Mouse (Mus musculus) liver, adult 2 months (tissue): Measurements from ENCODE around the gene 4930426L09Rik. TPM values are rescaled to one million over a fixed set of nuclear protein-coding genes. Genes with fewer than 3 reads are reported as not detected.
"Not testable (repeated sequence)": the region's sequence is repeated elsewhere in the genome, so short reads cannot be mapped to it uniquely, and the experiment has no call there.

Source experiments
- DNase-seq: peaks from one replicate; pipeline ENCODE4 v3.0.0-alpha.2; 2011; ENCODE audit warnings: low read depth, low spot score; ENCODE audit errors: extremely low read depth
- H3K27ac ChIP-seq: fragments of 200-500 bp; replicated peaks from 2 replicates; pipeline ENCODE4 v1.5.1; 2012; ENCODE audit warnings: low read depth, mild to moderate bottlenecking, control low read depth, inconsistent platforms, low read length; ENCODE audit not compliant: insufficient read depth
- H3K27me3 ChIP-seq: fragments of 200-500 bp; 2 replicates; pipeline ENCODE4 v1.6.1; 2012; ENCODE audit warnings: mild to moderate bottlenecking, moderate library complexity, low read length, inconsistent platforms; ENCODE audit not compliant: control insufficient read depth, insufficient read depth
- H3K36me3 ChIP-seq: fragments of 200-500 bp; 2 replicates; pipeline ENCODE4 v1.6.1; 2012; ENCODE audit warnings: low read length, inconsistent platforms; ENCODE audit not compliant: control insufficient read depth, insufficient read depth
- H3K4me1 ChIP-seq: fragments of 200-500 bp; 2 replicates; pipeline ENCODE4 v1.6.1; 2011; ENCODE audit warnings: low read length; ENCODE audit not compliant: control insufficient read depth, insufficient read depth
- H3K4me3 ChIP-seq: fragments of 200-500 bp; 2 replicates; pipeline ENCODE4 v1.5.1; 2011; ENCODE audit warnings: low read depth, mild to moderate bottlenecking, control low read depth, low read length, moderate library complexity; ENCODE audit not compliant: insufficient read depth
- H3K79me2 ChIP-seq: fragments of 200-500 bp; 2 replicates; pipeline ENCODE4 v1.6.1; 2012; ENCODE audit warnings: inconsistent platforms, mild to moderate bottlenecking, low read length, moderate library complexity; ENCODE audit not compliant: control insufficient read depth, insufficient read depth
- H3K9ac ChIP-seq: fragments of 200-500 bp; 2 replicates; pipeline ENCODE4 v1.6.1; 2012; ENCODE audit warnings: low read depth, mild to moderate bottlenecking, control low read depth, inconsistent platforms, low read length
- CTCF ChIP-seq: fragments of 200-500 bp; IDR thresholded peaks from 2 replicates; pipeline ENCODE4 v1.5.1; 2011; ENCODE audit warnings: low read depth, low read length, control low read depth
- POLR2A ChIP-seq: fragments of 200-500 bp; IDR thresholded peaks from 2 replicates; pipeline ENCODE4 v1.6.1; 2011; ENCODE audit warnings: low read length, control low read depth; ENCODE audit not compliant: insufficient read depth; ENCODE audit errors: extremely low read depth
- WGBS: fragments of 180-500 bp; shearing (Covaris S2); methylation state at CpG from one replicate; pipeline ENCODE4 v1.1.7; 2018; 5-methylcytosine and 5-hydroxymethylcytosine counted together
- polyA plus RNA-seq: library from polyadenylated mRNA; depleted of rRNA; stranded (reverse); fragments of >200 nt; gene quantifications from 2 replicates; pipeline ENCODE4 v1.2.3, GENCODE M21; 2012
- total RNA-seq: library from RNA; depleted of rRNA; stranded (reverse); fragments of >200 nt; gene quantifications from 2 replicates; pipeline ENCODE4 v1.2.3, GENCODE M21; 2014

4930426L09Rik gene
- total and polyA plus RNA-seq, 2 experiments, result 0.10 TPM; not detected in 1

DNA sequence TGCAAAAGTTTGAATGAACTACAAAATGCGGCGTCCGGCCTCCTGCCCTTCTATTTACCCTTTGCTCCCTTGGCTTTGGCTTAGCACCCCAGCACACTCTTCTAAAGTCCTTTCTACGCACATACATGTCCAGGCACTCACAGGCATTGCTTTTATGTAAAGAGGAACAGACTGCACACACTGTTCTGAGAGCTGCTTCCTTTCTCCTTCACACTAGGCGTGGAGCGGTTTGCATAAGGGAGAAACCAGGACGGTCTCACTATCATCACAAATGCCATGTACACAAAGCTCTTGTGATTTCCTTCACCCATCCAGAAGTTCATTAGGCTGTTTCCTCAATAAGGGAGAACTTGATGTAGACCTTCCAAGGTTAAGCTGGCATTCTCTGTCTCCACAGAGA is 8.0 kb downstream of the 4930426L09Rik start:
- no peaks in the 10 kb centered on the region for H3K36me3 ChIP-seq
- H3K4me1 ChIP-seq, result no peaks in the 10 kb centered on the region
- 83% methylated on average over 7 of the region's 7 CpGs for WGBS
- H3K79me2 ChIP-seq, result no peaks in the 10 kb centered on the region
- peak; percentile 19 for DNase-seq
- no peak for TF ChIP-seq POLR2A
- TF ChIP-seq CTCF, result no peak
- H3K9ac ChIP-seq, result no peak overlapping the region
- H3K27me3 ChIP-seq, result no peaks in the 10 kb centered on the region
- H3K4me3 ChIP-seq, result no peak overlapping the region
- 0 out of 2 replicates have a peak overlapping the region, but pooled peaks have one; percentile 29 for H3K27ac ChIP-seq

DNA sequence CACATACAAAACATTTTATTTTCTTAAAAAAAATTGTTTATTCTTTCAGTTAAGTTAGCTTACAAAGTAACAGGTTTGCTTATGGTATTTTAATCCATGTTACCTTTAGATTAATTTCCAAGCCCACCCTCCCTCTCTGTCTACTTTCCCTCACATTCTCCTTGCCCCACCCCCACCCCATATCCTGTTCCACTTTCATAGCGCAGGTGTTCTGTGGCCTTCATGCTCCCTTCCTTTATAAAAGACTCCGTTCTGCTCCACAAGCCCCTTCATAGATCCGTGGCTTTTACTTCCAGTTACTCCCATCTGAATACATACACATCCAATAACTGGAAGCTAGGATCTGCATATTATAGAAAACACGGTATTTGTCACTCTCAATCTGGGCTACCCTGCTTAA is 9.4 kb downstream of the 4930426L09Rik start:
- DNase-seq, result no peak
- H3K4me1 ChIP-seq, result no peaks in the 10 kb centered on the region
- no peaks in the 10 kb centered on the region for H3K79me2 ChIP-seq
- H3K4me3 ChIP-seq, result no peak overlapping the region
- 78% methylated on average over 4 of the region's 4 CpGs for WGBS
- H3K27me3 ChIP-seq, result no peaks in the 10 kb centered on the region
- H3K36me3 ChIP-seq, result no peaks in the 10 kb centered on the region
- no peak overlapping the region for H3K9ac ChIP-seq
- TF ChIP-seq CTCF (no peak), POLR2A (no peak)
- no peak overlapping the region for H3K27ac ChIP-seq

DNA sequence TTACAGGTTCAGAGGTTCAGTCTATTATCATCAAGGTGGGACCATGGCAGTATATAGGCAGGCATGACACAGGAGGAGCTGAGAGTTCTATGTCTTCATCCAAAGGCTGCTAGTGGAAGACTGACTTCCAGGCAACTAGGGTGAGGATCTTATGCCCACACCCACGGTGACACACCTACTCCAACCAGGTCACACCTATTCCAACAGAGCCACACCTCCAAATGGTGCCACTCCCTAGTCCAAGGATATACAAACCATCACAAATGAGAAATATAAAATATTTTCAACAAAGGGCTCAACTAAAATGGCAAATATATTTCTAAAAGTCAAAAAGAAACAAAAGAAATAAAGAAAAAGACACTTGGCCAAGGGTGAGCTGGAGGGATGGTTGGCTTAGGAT is 12.4 kb downstream of the 4930426L09Rik start:
- not testable (repeated sequence) for H3K36me3 ChIP-seq, H3K27ac ChIP-seq, H3K4me3 ChIP-seq, H3K79me2 ChIP-seq, DNase-seq, H3K9ac ChIP-seq, H3K27me3 ChIP-seq, H3K4me1 ChIP-seq
- WGBS, result 82% methylated on average over 1 of the region's 1 CpGs

DNA sequence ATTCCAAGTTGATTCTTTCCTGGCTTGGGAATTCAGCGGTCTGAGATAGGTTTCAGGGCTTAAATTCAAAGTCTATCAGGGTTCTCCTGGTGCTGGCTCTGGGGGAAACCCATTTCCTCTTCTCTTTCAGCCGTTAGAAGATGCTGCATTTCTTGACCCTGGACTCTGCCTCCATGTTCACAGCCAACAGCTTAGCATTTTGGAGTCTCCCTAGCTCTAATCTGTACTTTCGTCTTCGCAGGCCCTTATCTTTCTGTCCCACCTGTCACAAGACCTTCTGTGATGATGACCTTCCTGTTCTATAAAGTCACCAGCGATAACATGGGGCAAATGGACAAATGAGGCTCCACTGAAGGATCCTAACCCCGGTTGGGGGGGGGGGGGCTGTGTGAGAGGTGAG is 13.3 kb downstream of the 4930426L09Rik start:
- H3K27ac ChIP-seq, result no peak overlapping the region
- no peak for TF ChIP-seq POLR2A
- no peak for TF ChIP-seq CTCF

DNA sequence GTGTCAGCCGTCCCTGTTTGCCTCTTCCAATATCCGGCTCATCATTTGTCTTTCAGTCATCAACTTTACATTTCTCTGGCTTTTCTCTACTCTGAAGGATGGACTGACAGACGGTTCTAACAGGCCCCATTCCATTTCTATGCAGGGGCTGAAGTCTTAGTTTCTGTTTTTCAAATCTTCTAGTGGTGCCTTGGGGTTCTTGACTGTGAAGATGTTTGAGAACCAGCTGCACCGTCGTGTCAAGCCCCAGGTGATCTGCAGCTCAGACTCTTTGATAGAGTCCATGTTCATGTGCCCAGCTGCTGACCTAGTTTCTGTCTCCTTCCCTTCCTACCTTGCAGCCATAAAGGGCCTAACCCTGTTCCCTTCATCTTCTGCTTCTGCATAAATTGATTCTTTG is 18.2 kb downstream of the 4930426L09Rik start:
- 85% methylated on average over 5 of the region's 5 CpGs for WGBS
- H3K9ac ChIP-seq, result no peak overlapping the region

More for the DNA sequence above, 13.3 kb downstream of the 4930426L09Rik start:
- Histone ChIP-seq H3K79me2 (no peaks in the 10 kb centered on the region), H3K4me3 (no peak overlapping the region), H3K27me3 (no peaks in the 10 kb centered on the region), H3K9ac (no peak overlapping the region), H3K36me3 (no peaks in the 10 kb centered on the region), H3K4me1 (no peaks in the 10 kb centered on the region)
- DNase-seq, result no peak
- 72% methylated on average over 6 of the region's 6 CpGs for WGBS

DNA sequence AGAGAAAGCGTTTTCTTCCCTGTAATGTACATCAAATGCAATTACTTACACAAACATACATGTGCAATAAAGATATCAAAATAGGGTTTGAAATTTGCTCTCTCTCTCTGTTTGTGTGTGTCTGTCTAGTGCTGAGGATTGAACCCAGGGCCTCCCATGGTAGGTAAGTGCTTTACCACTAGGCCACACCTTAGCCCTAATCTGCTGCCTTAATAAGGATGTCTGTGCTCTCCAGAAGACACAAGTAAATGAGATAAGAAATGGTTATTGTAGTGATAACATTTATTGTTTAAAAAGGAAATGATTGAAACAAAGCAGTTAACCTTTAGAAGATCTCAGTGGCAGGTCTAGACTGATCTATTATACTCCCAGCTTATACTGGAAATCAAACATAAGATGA is 18.7 kb downstream of the 4930426L09Rik start:
- 57% methylated on average over 1 of the region's 1 CpGs for WGBS
- H3K79me2 ChIP-seq, result no peaks in the 10 kb centered on the region

More for the DNA sequence above, 18.2 kb downstream of the 4930426L09Rik start:
- Histone ChIP-seq H3K27me3 (no peaks in the 10 kb centered on the region), H3K4me1 (no peaks in the 10 kb centered on the region), H3K36me3 (no peaks in the 10 kb centered on the region), H3K4me3 (no peak overlapping the region), H3K27ac (no peak overlapping the region), H3K79me2 (no peaks in the 10 kb centered on the region)
- no peak for TF ChIP-seq POLR2A
- TF ChIP-seq CTCF, result no peak
- no peak for DNase-seq

More for the DNA sequence above, 18.7 kb downstream of the 4930426L09Rik start:
- H3K27ac ChIP-seq, result no peak overlapping the region
- H3K36me3 ChIP-seq, result no peaks in the 10 kb centered on the region
- no peaks in the 10 kb centered on the region for H3K27me3 ChIP-seq
- H3K9ac ChIP-seq, result no peak overlapping the region
- TF ChIP-seq CTCF (no peak), POLR2A (no peak)
- H3K4me3 ChIP-seq, result no peak overlapping the region
- DNase-seq, result no peak
- H3K4me1 ChIP-seq, result no peaks in the 10 kb centered on the region
